Mouse (Mus musculus): Measurements from ENCODE around the gene Foxd1. TPM values are rescaled to one million over a fixed set of nuclear protein-coding genes. Genes with fewer than 3 reads are reported as not detected.

Gene Foxd1
- total and polyA plus RNA-seq, 2 experiments from 2014 or later, result not detected

- 3% methylated on average over 16 of the region's 16 CpGs for WGBS
- ATAC-seq (ENCODE audit: insufficient read depth, low read depth) (no peak), DNase-seq (ENCODE audit: low spot score) (no peak)
- TF ChIP-seq EP300 (IDR thresholded peaks at IDR 0.05; ENCODE audit: low read depth) (no peak), CTCF (IDR thresholded peaks at IDR 0.05; ENCODE audit: low read depth) (peak; percentile 26)
- Histone ChIP-seq H3K4me2 (ENCODE audit: low read depth, low read length) (peak overlapping the region; percentile 77), H3K27me3 (ENCODE audit: control insufficient read depth, insufficient read depth, low read length) (no peaks in the 10 kb centered on the region), H3K9ac (replicated peaks; ENCODE audit: low read depth, low read length) (peak overlapping the region; percentile 91), H3K4me1 (ENCODE audit: control insufficient read depth, insufficient read depth) (peaks cover 5% of the 10 kb centered on the region), H3K27ac (ENCODE audit: low read depth) (peak overlapping the region; percentile 92), H3K4me3 (ENCODE audit: low read depth, low read length) (peak overlapping the region; percentile 87), H3K36me3 (replicated peaks; ENCODE audit: control insufficient read depth, insufficient read depth, low read length) (peaks cover 15% of the 10 kb centered on the region), H3K9me3 (replicated peaks; ENCODE audit: control insufficient read depth, low read length) (no peaks in the 10 kb centered on the region)
Measured at GRCm38 (mm10) chr13:98317246-98317677, 36.8 kb upstream of the Foxd1 start.

- TF ChIP-seq EP300 (IDR thresholded peaks at IDR 0.05; ENCODE audit: low read depth), result no peak
- TF ChIP-seq CTCF (IDR thresholded peaks at IDR 0.05; ENCODE audit: low read depth), result no peak
- no peak overlapping the region for H3K27ac ChIP-seq (ENCODE audit: low read depth)
- H3K9ac ChIP-seq (replicated peaks; ENCODE audit: low read depth, low read length), result peak overlapping the region; percentile 91; the same call in 1 of the 2 replicates
- no peak for ATAC-seq (ENCODE audit: insufficient read depth, low read depth)
- 86% methylated on average over 6 of the region's 6 CpGs for WGBS
- no peak for DNase-seq (ENCODE audit: low spot score)
- peaks cover 5% of the 10 kb centered on the region for H3K4me1 ChIP-seq (ENCODE audit: control insufficient read depth, insufficient read depth)
- H3K36me3 ChIP-seq (replicated peaks; ENCODE audit: control insufficient read depth, insufficient read depth, low read length), result peaks cover 9% of the 10 kb centered on the region
- no peaks in the 10 kb centered on the region for H3K9me3 ChIP-seq (replicated peaks; ENCODE audit: control insufficient read depth, low read length)
- no peak overlapping the region; the same call in 1 of the 2 replicates for H3K4me3 ChIP-seq (ENCODE audit: low read depth, low read length)
- no peak overlapping the region for H3K4me2 ChIP-seq (ENCODE audit: low read depth, low read length)
- H3K27me3 ChIP-seq (ENCODE audit: control insufficient read depth, insufficient read depth, low read length), result no peaks in the 10 kb centered on the region
Measured at GRCm38 (mm10) chr13:98317911-98318310, 36.1 kb upstream of the Foxd1 start.

- 80% methylated on average over 11 of the region's 11 CpGs for WGBS
- ATAC-seq (ENCODE audit: insufficient read depth, low read depth) (no peak), DNase-seq (ENCODE audit: low spot score) (no peak)
- Histone ChIP-seq H3K9ac (replicated peaks; ENCODE audit: low read depth, low read length) (no peak overlapping the region), H3K9me3 (replicated peaks; ENCODE audit: control insufficient read depth, low read length) (no peaks in the 10 kb centered on the region), H3K4me1 (ENCODE audit: control insufficient read depth, insufficient read depth) (no peaks in the 10 kb centered on the region), H3K27me3 (ENCODE audit: control insufficient read depth, insufficient read depth, low read length) (no peaks in the 10 kb centered on the region), H3K27ac (ENCODE audit: low read depth) (no peak overlapping the region), H3K36me3 (replicated peaks; ENCODE audit: control insufficient read depth, insufficient read depth, low read length) (no peaks in the 10 kb centered on the region), H3K4me3 (ENCODE audit: low read depth, low read length) (no peak overlapping the region), H3K4me2 (ENCODE audit: low read depth, low read length) (no peak overlapping the region)
- TF ChIP-seq EP300 (IDR thresholded peaks at IDR 0.05; ENCODE audit: low read depth) (no peak), CTCF (IDR thresholded peaks at IDR 0.05; ENCODE audit: low read depth) (no peak)
Measured at GRCm38 (mm10) chr13:98325034-98325433, 29.0 kb upstream of the Foxd1 start.

GRCm38 (mm10) chr13:98332106-98332505, 21.9 kb upstream of the Foxd1 start:
- no peaks in the 10 kb centered on the region for H3K36me3 ChIP-seq (replicated peaks; ENCODE audit: control insufficient read depth, insufficient read depth, low read length)
- DNase-seq (ENCODE audit: low spot score), result no peak
- ATAC-seq (ENCODE audit: insufficient read depth, low read depth), result no peak

GRCm38 (mm10) chr13:98336205-98336604, 17.8 kb upstream of the Foxd1 start:
- WGBS, result 74% methylated on average over 1 of the region's 1 CpGs
- ATAC-seq (ENCODE audit: insufficient read depth, low read depth), result no peak

More at GRCm38 (mm10) chr13:98332106-98332505, 21.9 kb upstream of the Foxd1 start:
- no peak overlapping the region for H3K4me2 ChIP-seq (ENCODE audit: low read depth, low read length)
- H3K4me3 ChIP-seq (ENCODE audit: low read depth, low read length), result no peak overlapping the region
- 38% methylated on average over 2 of the region's 2 CpGs for WGBS
- no peak for TF ChIP-seq EP300 (IDR thresholded peaks at IDR 0.05; ENCODE audit: low read depth)
- TF ChIP-seq CTCF (IDR thresholded peaks at IDR 0.05; ENCODE audit: low read depth), result peak; percentile 37
- H3K27me3 ChIP-seq (ENCODE audit: control insufficient read depth, insufficient read depth, low read length), result no peaks in the 10 kb centered on the region
- no peaks in the 10 kb centered on the region for H3K9me3 ChIP-seq (replicated peaks; ENCODE audit: control insufficient read depth, low read length)
- H3K9ac ChIP-seq (replicated peaks; ENCODE audit: low read depth, low read length), result no peak overlapping the region
- H3K27ac ChIP-seq (ENCODE audit: low read depth), result no peak overlapping the region
- H3K4me1 ChIP-seq (ENCODE audit: control insufficient read depth, insufficient read depth), result no peaks in the 10 kb centered on the region

GRCm38 (mm10) chr13:98340506-98340905, 13.5 kb upstream of the Foxd1 start:
- H3K9ac ChIP-seq (replicated peaks; ENCODE audit: low read depth, low read length), result no peak overlapping the region
- DNase-seq (ENCODE audit: low spot score) (no peak), ATAC-seq (ENCODE audit: insufficient read depth, low read depth) (no peak)
- H3K4me1 ChIP-seq (ENCODE audit: control insufficient read depth, insufficient read depth), result no peaks in the 10 kb centered on the region
- no peak for TF ChIP-seq CTCF (IDR thresholded peaks at IDR 0.05; ENCODE audit: low read depth)
- no peak for TF ChIP-seq EP300 (IDR thresholded peaks at IDR 0.05; ENCODE audit: low read depth)
- 0 out of 2 replicates have a peak, but pooled peaks cover 11% of the 10 kb centered on the region for H3K27me3 ChIP-seq (ENCODE audit: control insufficient read depth, insufficient read depth, low read length)
- H3K4me2 ChIP-seq (ENCODE audit: low read depth, low read length), result no peak overlapping the region
- WGBS, result 65% methylated on average over 5 of the region's 5 CpGs
- H3K9me3 ChIP-seq (replicated peaks; ENCODE audit: control insufficient read depth, low read length), result no peaks in the 10 kb centered on the region
- H3K36me3 ChIP-seq (replicated peaks; ENCODE audit: control insufficient read depth, insufficient read depth, low read length), result no peaks in the 10 kb centered on the region
- H3K27ac ChIP-seq (ENCODE audit: low read depth), result no peak overlapping the region
- H3K4me3 ChIP-seq (ENCODE audit: low read depth, low read length), result no peak overlapping the region

More at GRCm38 (mm10) chr13:98336205-98336604, 17.8 kb upstream of the Foxd1 start:
- no peak for DNase-seq (ENCODE audit: low spot score)
- Histone ChIP-seq H3K4me2 (ENCODE audit: low read depth, low read length) (no peak overlapping the region), H3K9me3 (replicated peaks; ENCODE audit: control insufficient read depth, low read length) (no peaks in the 10 kb centered on the region), H3K36me3 (replicated peaks; ENCODE audit: control insufficient read depth, insufficient read depth, low read length) (no peaks in the 10 kb centered on the region), H3K4me3 (ENCODE audit: low read depth, low read length) (no peak overlapping the region), H3K9ac (replicated peaks; ENCODE audit: low read depth, low read length) (no peak overlapping the region), H3K27me3 (ENCODE audit: control insufficient read depth, insufficient read depth, low read length) (no peaks in the 10 kb centered on the region), H3K27ac (ENCODE audit: low read depth) (no peak overlapping the region), H3K4me1 (ENCODE audit: control insufficient read depth, insufficient read depth) (no peaks in the 10 kb centered on the region)
- TF ChIP-seq EP300 (IDR thresholded peaks at IDR 0.05; ENCODE audit: low read depth) (no peak), CTCF (IDR thresholded peaks at IDR 0.05; ENCODE audit: low read depth) (no peak)
